Mouse (Mus musculus) gastrocnemius, adult 2 months (tissue): ENCODE measurements around the gene Tmem50b. TPM values are rescaled to one million over a fixed set of nuclear protein-coding genes. Genes with fewer than 3 reads are reported as not detected.
"Not testable (repeated sequence)": the region's sequence is repeated elsewhere in the genome, so short reads cannot be mapped to it uniquely, and the experiment has no call there.

Experiments
- DNase-seq: peaks from one replicate; pipeline ENCODE4 v3.0.0; 2022
- H3K27ac ChIP-seq: fragments of 200-600 bp; 2 replicates; pipeline ENCODE4 v1.8.1; 2022; ENCODE audit warnings: mild to moderate bottlenecking
- H3K4me3 ChIP-seq: fragments of 200-600 bp; 2 replicates; pipeline ENCODE4 v1.8.1; 2022; ENCODE audit warnings: mild to moderate bottlenecking, moderate library complexity
- CTCF ChIP-seq: fragments of 200-600 bp; IDR thresholded peaks from 2 replicates; pipeline ENCODE4 v1.8.1; 2022; ENCODE audit warnings: antibody characterized with exemption, mild to moderate bottlenecking, moderate library complexity
- intact Hi-C: fragments of 180-260 bp; cut with DNase I; formaldehyde crosslinking; loops from one replicate; pipeline ENCODE4 v1.15.1; 2025
- long read RNA-seq, 2 experiments: library from polyadenylated mRNA; stranded (forward); transcript quantifications; one replicate each; pipeline ENCODE4 v2.0.0; 2021
- total RNA-seq, 2 experiments: library from RNA; stranded (reverse); gene quantifications; 2 replicates each; pipeline ENCODE4 v1.2.3; 2021

The Tmem50b gene
- total RNA-seq = 10 to 100 TPM; 16.0 to 17.7 TPM
- long read RNA-seq, experiment 1, transcript Tmem50b-201 (7 exons, 2,347 nt) = major isoform, 43 of 46 reads
- long read RNA-seq, experiment 1, partial matches to known transcripts = 2 of 46 reads
- long read RNA-seq, experiment 1, other reads (novel, unspliced or antisense) = 1 of 46 reads
- long read RNA-seq, experiment 2, transcript Tmem50b-201 (7 exons, 2,347 nt) = major isoform, 34 of 39 reads
- long read RNA-seq, experiment 2, partial matches to known transcripts = 0 of 39 reads
- long read RNA-seq, experiment 2, other reads (novel, unspliced or antisense) = 5 of 39 reads

DNA sequence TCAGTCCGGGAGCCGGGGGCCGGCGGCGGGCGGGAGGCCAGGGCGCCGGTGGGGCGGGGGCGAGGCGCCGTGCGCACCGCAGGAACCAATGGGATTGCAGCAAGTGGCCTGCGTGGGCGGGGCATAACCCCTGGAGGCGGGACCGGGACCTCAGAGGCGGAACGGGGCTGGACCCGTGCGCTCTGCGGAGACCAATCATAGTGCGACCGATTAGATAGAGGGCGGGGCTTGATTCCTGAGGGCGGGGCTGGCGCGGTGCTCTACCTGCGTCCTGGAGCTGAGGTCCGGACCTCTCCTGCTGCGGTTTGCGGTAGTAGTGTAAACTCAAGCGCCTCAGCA lies at the start of gene Tmem50b:
Gene Tmem50b, minus strand, starts transcription at position 129 of the 339 bp plus-strand sequence.
- peak within 1 kb of the TSS; percentile 94 for H3K27ac ChIP-seq
- intact Hi-C loops = no loop called here
- peak; percentile 100 for DNase-seq
- peak within 1 kb of the TSS; percentile 92 for H3K4me3 ChIP-seq
- TF ChIP-seq CTCF = no peak

- peak; percentile 99 for DNase-seq
- Histone ChIP-seq H3K27ac (peak within 1 kb of the TSS; percentile 100), H3K4me3 (peak within 1 kb of the TSS; percentile 75)
- intact Hi-C loops = loop anchor here (5.0 kb wide), 2 partner anchors 40 to 80 kb away; partner anchors contain the start of genes Cryzl1, Donson and Itsn1
- no peak for TF ChIP-seq CTCF
Observed at GRCm38 (mm10) chr16:91646681-91647419, 49.2 kb upstream of the Tmem50b start, which contains the start of gene Gart. TSS of gene Gart (minus strand) at chr16:91646952.

DNA sequence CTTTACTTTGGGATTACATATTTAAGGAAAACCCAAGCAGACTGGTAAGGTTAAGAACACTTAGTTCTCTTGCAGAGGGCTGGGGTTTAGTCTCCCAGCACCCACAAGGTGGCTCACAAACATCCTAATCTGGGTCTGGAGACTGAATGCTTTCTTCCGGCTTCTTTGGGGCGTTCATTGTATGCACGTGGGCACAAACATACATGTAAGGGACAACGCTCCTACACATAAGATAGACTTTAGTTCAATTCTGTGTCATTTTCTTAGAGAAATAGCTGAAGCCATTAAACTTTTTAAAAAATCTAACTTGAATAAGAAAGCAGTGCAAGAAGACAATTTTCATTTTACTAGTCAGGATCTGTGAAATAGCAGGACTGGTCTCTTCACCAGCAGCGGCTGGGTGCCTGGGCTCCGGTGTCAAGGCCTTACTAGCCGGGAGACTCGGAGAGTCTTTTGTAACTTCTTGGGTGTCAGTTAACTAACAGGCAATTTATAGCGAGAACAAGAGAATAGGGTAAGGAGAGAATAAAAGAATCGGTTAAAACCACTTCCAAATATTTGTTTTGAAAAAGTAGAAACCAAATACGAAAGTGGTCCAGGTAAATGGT lies 48.5 kb upstream of the Tmem50b start:
- intact Hi-C loops = loop anchor here (5.0 kb wide), 2 partner anchors 41 to 81 kb away; partner anchors contain the start of genes Cryzl1, Donson and Itsn1
- peak; percentile 46 for DNase-seq
- Histone ChIP-seq H3K27ac (peak overlapping the region; percentile 100), H3K4me3 (peak overlapping the region; percentile 75)
- no peak for TF ChIP-seq CTCF

DNA sequence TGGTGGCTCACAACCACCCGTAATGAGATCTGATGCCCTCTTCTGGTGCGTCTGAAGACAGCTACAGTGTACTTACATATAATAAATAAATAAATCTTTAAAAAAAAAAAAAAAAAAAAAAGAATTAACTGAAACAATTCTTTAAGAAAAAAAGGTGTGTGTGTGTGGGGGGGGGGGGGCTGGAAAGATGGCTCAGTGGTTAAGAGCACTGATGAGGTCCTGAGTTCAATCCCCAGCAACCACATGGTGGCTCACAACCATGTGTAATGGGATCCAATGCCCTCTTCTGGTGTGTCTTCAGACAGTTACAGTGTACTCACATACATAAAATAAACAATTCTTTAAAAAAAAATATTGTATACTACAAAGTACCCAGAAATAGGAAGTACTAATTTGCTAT lies 47.8 kb upstream of the Tmem50b start:
- not testable (repeated sequence) for H3K4me3 ChIP-seq, H3K27ac ChIP-seq, DNase-seq
- intact Hi-C loops = loop anchor here (5.0 kb wide), 2 partner anchors 42 to 82 kb away; partner anchors contain the start of genes Cryzl1, Donson and Itsn1

GRCm38 (mm10) chr16:91644901-91645300 lies 47.3 kb upstream of the Tmem50b start:
- Histone ChIP-seq H3K4me3 (no peak overlapping the region), H3K27ac (no peak overlapping the region)
- intact Hi-C loops = loop anchor here (5.0 kb wide), 3 partner anchors 42 to 633 kb away; partner anchors contain the start of genes Cryzl1, Donson, Itsn1 and Synj1
- no peak for DNase-seq
- no peak for TF ChIP-seq CTCF

- intact Hi-C loops = loop anchor here (5.0 kb wide), 1 partner anchor 628 kb away; the partner anchor contains the start of gene Synj1
- H3K4me3 ChIP-seq = no peak overlapping the region
- DNase-seq = no peak
- H3K27ac ChIP-seq = no peak overlapping the region
- no peak for TF ChIP-seq CTCF
Observed at GRCm38 (mm10) chr16:91640171-91640570, 42.6 kb upstream of the Tmem50b start.

- no peak overlapping the region for H3K27ac ChIP-seq
- TF ChIP-seq CTCF = no peak
- intact Hi-C loops = loop anchor here (5.0 kb wide), 1 partner anchor 627 kb away; the partner anchor contains the start of gene Synj1
- H3K4me3 ChIP-seq = no peak overlapping the region
- no peak for DNase-seq
Observed at GRCm38 (mm10) chr16:91639636-91640035, 42.0 kb upstream of the Tmem50b start.

- Histone ChIP-seq H3K4me3 (no peak overlapping the region), H3K27ac (no peak overlapping the region)
- DNase-seq = no peak
- intact Hi-C loops = no loop called here
- TF ChIP-seq CTCF = no peak
Observed at GRCm38 (mm10) chr16:91639161-91639560, 41.6 kb upstream of the Tmem50b start.

- no peak for DNase-seq
- intact Hi-C loops = no loop called here
- Histone ChIP-seq H3K27ac (no peak overlapping the region), H3K4me3 (no peak overlapping the region)
- TF ChIP-seq CTCF = no peak
Observed at GRCm38 (mm10) chr16:91633641-91634040, 36.0 kb upstream of the Tmem50b start.

GRCm38 (mm10) chr16:91632940-91633339 lies 35.3 kb upstream of the Tmem50b start:
- intact Hi-C loops = no loop called here
- DNase-seq = no peak
- no peak overlapping the region for H3K4me3 ChIP-seq
- no peak for TF ChIP-seq CTCF
- no peak overlapping the region for H3K27ac ChIP-seq

GRCm38 (mm10) chr16:91632439-91632838 lies 34.8 kb upstream of the Tmem50b start:
- intact Hi-C loops = no loop called here
- TF ChIP-seq CTCF = no peak
- Histone ChIP-seq H3K4me3 (no peak overlapping the region), H3K27ac (no peak overlapping the region)
- no peak for DNase-seq

DNA sequence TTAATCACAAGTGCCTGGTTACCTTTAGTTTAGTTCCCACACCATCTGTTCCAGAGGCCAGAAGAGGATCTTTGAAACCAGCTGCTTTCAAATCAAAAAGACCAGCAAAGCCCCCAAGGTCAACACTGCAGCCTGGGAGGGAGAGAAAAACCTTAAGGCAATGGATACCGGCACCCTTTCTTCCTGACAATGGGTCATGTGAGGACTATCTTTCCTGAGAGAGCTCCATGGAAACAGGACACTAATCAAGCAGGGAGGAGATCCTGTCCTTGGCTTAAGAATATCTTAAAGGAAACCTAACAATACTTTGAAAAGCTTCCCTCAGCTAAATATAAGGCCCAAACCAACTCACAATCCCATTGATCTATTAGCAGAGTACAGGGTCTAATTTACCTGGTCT lies 33.0 kb upstream of the Tmem50b start:
- Histone ChIP-seq H3K27ac (no peak overlapping the region), H3K4me3 (no peak overlapping the region)
- intact Hi-C loops = no loop called here
- no peak for TF ChIP-seq CTCF
- DNase-seq = no peak

DNA sequence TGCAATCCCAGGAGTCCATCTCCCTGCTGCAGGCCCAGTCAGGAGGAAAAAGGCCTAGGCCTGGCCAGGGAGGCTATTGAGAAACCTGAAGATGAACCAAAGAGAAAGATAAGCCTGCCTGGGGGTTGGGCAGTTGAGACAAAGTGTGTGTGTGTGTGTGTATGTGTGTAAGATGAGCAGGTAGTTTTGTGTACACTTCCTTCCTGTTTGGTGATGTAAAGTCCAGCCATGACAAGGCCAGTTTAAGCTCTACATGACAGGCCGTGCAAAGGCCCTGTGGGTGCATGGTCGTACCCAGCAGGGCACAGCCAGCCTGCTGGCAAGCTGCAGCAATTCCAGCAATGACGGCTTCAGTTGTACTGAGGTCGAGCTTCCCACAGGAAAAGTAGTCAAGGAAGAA lies 32.1 kb upstream of the Tmem50b start:
- intact Hi-C loops = no loop called here

More for the DNA sequence above, 32.1 kb upstream of the Tmem50b start:
- no peak for TF ChIP-seq CTCF
- Histone ChIP-seq H3K27ac (no peak overlapping the region), H3K4me3 (no peak overlapping the region)
- DNase-seq = no peak
